Mouse (Mus musculus): ENCODE results near the gene Tmtc1.

Tmtc1 gene

DNA sequence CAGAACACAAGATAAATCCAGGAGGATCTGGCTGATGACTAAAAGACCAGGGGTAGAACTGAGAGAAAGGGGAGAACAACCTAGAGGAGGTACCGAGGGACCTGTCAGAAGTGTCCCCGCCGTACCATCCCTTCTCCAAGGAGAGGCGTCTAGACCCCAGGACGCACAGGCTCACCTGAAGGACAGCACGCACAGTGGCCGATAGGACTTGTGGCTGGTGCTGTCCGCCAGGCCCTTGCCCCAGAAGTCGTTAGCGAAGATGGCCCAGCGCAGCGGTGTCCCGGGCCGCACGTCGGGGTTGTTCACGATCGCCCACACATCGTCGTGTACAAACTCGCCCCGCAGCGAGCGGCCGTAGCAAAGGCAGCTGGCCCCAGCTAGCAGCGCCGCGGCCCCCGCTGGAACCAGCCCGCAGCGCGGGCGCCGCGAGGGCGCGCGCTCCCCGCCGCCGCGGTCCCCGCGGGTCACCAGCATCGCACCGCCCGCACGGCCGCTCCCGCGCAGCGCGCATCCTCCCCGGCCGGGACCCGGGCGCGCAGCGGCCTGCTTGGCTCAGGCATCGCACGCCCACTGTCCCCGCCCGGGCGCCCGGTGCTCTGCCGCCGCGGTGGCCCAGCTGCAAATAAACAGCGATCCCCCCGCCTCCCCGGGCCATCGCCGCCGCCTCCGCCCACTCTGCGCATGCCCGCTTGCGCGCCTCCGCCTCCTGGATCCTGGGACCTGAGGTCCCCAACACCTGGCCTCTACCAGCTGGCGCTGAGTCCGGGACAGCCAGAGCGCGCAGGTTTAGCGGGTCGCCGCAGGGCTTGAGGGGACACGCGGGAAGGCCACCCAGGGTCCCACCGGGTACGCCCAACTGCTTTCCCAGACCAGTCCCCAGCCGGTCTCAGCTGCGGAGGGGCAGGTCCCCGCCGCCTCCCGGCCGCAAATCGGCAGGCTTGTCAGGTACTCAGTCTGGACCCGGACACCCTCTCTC, at the start of gene Tmtc1:
Gene Tmtc1 (minus strand): TSS at position 664 of the 976 bp plus-strand sequence.
- DNase-seq (ENCODE audit: low read depth, low spot score), result peak; percentile 6

DNA sequence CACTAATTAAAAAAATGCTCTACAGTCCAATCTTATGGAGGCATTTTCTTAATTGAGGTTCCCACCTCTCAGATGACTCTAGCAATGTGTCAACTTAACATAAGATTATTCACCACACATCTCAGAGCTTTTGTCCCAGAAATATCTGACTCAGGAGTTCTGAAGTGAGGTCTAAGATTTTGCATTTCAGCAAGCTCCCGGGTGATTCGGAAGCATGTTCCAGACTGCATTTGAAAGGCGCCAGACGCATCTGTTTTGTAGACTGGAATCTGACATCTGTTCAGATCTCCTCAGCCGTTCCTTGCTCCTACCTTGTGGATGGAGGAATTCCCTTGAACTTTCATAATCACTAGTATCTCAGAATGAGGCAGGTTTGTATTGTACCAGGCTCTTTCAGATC, 47.7 kb upstream of the Tmtc1 start:
- no peak for DNase-seq (ENCODE audit: low read depth, low spot score)

DNA sequence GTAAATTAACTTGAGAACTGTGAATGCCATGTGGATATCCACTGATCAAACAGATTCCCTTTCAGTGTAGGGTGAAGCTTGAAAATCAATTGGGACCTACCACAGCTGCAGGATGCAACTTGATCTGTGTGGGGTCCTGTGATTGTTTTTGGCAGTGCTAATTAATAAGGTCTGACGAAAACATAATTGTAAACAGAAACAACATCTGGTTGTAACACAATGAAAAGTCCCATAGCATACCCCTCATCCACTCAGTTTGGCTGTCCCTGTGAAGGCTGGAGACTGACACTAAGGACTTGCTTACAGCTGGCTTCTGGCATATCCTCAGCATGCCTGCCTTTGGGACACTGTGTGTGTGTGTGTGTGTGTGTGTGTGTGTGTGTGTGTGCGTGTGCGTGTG, 42.6 kb upstream of the Tmtc1 start:
- DNase-seq (ENCODE audit: low read depth, low spot score), result no peak

DNA sequence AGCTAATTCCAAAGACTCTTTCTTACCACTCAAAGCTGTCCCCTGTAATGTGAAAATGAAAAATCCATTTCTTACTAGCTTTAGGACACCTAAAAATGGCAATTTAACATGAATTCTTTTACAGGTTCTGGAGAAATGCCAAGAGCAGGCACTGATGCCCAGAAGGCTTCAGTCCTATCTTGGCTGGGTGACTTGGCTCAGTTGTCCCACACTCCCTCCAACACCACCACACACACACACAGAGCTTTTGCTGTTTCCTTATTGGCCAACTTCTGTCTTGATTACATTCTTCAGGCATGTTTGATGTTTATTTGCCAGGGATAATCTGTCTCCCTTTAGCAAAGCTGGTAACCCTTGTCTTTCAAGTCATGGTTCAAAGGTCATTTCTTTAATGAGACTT, 37.7 kb upstream of the Tmtc1 start:
- no peak for DNase-seq (ENCODE audit: low read depth, low spot score)

DNA sequence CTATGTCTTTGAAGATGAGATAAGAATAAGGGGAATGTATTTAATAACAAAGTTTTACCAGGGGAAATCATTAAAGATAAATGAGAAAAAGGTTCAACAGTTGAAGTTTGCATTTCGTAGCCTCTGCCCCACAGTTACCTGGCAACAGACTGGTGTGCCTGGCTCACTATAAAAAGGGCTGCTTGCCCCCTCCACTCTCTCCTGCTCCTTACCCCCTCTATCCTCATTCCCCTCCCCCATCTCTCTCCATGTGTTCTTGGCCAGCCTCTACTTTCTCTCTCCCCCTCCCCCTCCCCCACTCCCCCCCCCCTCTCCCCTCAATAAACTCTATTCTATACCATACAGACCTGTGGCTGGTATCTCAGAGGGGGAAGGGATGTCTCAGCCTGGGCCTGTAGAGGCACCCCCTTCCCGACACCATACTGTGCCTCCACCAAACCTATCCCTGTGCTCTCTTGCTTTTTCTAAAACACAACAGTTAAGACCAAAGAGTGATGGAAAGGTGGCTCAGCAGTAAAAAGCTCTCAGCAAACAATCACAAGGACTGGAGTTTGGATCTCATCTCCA, 35.6 kb upstream of the Tmtc1 start:
- DNase-seq (ENCODE audit: low read depth, low spot score), result no peak

DNA sequence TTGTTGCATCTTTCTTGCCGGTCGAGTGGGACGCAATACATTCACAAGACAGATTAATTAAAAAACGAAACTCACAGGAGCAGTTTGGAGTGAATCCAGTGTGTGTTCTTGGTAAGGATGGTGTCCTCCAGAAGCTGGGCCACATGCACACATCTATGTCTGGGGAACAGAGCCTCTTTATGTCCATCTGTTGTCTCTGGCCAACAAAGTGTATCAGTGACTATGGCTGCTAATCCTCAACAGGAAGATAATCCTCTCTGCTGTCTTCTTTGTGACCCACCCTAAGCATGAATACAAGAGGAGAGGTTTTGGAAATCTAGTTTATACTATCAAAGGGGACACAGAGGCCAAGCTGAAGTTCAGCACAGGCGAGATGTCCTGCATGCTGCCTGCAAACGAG, 34.2 kb upstream of the Tmtc1 start:
- DNase-seq (ENCODE audit: low read depth, low spot score), result no peak

DNA sequence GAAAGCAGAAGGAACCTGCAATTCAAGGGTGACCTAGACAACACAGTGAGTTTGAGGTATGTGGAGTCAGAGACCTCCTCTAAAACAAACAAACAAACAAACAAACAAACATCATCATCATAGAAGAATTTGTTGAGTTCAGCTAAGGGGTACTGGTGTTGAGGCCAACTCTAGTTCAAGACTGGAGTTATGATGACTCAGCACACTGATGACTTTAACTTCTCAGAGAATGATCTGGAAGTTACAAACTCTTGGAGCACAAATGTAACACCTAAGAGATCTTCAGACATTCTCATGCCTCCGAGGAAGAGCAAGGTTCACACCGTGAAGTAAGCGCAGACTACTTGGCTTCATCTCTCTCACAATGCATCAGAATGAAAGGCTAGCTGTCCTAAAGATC, 28.1 kb upstream of the Tmtc1 start:
- no peak for DNase-seq (ENCODE audit: low read depth, low spot score)

DNA sequence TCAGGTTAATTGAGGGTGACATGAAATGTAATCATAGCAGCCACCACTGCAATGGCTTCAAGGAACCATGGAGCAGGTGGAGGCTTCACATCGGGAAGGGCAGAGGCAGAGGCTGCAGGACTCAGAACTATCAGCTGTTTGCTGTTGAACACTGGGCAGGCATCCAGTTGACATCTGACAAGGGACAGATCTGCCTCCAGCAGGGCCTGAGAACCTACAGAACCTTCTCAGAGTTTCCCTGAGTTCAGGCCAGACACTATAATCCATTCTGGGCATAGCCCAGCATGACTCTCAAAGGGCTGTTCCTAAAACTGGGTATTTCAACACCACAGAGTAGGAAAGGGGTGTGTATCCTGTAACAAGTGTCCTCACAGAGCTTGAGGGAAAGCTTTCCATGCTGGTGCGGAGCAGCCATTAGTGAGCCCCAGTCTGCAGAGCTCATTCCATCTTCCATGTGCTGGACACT, 23.8 kb upstream of the Tmtc1 start:
- DNase-seq (ENCODE audit: low read depth, low spot score), result no peak

DNA sequence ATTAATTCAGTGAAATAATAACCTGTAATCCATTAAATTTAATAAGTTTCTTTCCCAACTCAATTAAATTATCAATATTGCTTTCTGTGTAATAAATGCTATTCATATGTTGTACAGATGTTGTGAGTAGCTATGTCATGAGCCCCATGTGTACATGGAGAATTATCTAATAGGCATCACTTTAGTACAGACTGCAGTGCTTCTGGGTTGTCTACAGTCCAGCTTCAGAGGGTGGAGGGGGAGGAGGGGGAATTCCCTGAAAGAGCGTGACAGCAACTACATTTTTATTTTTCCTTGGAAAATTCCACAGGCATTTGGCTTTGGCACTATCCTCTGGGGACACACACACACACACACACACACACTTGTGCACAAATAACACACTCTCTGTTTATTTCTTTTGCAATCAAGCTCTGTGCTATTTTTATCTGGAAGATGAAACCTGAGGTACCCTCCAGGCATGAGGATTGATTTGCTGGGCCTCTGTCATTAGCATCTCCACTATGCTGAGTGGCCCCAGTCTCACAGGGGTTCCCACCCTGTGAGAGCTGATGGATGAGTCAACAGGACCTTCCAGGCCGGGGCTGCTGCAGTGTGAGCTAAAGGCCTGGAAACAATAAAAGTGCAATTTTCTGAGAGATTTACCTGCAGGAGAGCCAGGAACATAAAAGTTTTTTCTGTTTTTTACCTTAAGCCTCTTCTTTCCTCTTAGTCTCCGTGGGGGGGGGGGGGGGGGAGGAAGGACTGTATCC, 23.2 kb upstream of the Tmtc1 start:
- no peak for DNase-seq (ENCODE audit: low read depth, low spot score)

DNA sequence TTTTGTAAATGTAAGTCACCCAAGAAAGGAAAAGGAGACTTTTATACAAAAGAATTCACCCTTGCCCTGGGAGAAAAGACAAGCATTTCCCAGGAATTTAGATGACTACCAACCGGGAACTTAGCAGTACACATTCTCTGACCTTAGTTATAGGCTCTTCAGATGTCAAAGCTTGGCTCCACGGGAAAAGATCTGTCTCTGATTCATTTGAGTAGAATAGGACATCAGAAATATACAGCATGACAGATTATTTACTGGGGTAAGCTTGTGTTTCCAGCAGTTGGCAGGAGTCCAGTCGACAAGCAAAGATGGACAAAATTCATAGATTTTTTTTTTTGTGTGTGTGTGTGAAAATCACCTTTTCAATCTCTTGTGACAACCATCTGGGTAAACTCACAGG, 15.4 kb upstream of the Tmtc1 start:
- DNase-seq (ENCODE audit: low read depth, low spot score), result no peak

DNA sequence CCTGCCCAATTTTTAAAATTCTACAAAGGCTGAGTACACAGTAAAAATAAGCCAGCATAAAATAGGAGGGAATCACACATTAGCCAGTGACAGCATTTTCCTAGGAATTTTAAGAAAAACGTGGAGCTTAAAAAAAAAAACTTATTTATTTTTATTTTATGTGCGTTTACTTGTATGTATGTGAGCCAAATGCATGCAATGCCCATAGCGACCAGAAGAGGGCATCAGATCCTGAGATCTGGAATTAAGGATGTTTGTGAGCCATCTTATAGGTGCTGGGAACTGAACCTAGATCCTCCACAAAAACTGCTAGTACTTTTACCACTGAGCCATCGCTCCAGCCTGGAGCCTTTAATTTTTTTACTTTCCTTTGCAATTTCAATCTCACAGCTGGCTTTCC, 11.3 kb upstream of the Tmtc1 start:
- no peak for DNase-seq (ENCODE audit: low read depth, low spot score)

DNA sequence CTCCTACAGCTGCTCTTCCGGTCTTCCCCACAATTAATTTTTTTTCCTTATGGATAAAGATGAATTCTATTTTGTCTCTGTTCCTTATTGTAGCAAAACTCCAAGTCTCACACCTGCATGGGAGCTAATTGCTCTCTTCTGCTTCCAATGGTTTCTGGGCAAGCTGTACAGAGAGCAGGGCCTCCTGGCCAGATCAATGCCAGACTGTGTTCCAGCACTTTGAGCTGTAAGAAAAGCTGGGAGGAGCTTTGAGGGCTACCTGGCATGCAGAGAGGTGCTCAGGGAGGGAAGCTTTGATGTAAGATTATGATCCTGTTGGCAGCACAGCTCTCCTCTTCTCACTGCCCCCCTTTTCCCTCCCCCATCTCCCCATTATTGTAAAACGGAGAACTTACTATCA, 10.6 kb upstream of the Tmtc1 start:
- no peak for DNase-seq (ENCODE audit: low read depth, low spot score)

DNA sequence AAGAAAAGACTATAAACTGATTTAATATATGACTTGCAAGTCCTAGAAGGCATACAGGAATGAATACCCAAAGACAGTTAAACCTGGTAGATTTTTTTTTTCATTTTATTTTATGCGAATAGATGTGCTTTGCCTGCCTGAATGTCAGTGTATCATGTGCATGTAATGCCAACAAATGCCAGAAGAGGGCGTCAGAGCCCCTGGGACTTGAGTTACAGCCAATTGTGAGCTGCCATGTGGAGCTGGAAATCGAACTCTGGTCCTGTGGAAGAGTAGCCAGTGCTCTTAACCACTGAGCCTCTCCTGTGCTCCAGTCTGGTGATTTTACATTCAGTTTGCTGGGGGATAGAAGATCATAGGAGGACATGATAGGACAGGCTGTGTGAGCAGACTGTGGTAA, 4.0 kb upstream of the Tmtc1 start:
- no peak for DNase-seq (ENCODE audit: low read depth, low spot score)

DNA sequence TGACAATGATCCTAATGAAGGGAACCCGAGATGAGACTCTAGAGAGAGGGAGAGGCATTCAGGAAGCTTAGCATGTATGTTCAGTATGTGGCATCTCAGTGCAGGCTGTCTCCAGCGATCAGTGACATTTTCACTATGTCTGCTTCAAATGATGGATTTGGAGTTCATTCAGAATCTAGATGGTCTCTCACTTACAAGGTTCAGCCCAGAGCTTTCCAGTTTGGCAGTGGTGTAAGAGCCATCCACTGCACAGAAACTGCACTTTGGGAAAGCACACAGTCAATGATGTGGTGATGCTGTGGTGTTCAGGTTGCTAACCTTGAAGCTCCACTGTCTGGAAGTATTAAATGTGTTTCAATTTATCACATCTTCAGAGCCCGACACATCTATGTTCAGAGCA, 1.9 kb upstream of the Tmtc1 start:
- no peak for DNase-seq (ENCODE audit: low read depth, low spot score)

DNA sequence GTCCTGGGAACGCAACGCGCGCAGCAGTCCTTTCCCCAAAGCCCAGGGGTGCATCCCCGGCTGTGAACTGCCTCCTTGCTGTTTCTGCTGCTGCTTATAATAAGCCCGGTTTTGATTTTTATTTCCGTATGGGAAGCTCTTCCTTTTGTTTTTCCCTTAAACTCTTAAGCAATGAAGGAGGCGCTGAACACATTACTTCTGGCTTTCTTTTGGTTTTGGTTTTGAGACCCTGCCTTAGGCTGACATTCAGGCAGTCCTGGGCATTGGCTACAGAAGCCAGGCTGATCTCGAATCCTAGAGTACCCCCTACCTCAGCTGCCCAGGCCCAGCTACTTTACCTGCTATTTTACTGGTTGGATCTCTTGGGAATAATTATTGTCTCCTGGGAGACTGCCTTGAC, 607 bp upstream of the Tmtc1 start:
- no peak for DNase-seq (ENCODE audit: low read depth, low spot score)

DNA sequence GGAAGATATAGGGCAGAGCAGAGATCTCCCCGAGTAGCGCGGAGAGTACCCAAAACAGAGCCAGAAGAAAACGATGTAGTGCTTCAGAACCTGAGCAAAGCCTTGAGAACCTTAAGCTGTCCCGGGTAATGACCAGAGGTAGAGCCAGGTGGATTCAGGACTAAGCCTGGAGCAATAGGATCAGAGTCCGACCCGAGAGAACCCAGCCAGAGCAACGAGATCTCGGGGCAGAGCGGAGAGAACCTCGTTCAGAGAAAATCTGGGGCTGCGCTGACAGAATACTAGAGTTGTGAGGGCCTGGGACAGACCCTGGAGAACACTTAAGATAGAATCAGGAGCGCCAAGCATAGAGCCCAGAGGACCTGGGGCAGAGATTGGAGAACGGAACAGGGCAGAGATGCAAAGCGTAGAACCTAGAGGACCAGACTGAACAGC, 881 bp downstream of the Tmtc1 start:
- DNase-seq (ENCODE audit: low read depth, low spot score), result no peak

DNA sequence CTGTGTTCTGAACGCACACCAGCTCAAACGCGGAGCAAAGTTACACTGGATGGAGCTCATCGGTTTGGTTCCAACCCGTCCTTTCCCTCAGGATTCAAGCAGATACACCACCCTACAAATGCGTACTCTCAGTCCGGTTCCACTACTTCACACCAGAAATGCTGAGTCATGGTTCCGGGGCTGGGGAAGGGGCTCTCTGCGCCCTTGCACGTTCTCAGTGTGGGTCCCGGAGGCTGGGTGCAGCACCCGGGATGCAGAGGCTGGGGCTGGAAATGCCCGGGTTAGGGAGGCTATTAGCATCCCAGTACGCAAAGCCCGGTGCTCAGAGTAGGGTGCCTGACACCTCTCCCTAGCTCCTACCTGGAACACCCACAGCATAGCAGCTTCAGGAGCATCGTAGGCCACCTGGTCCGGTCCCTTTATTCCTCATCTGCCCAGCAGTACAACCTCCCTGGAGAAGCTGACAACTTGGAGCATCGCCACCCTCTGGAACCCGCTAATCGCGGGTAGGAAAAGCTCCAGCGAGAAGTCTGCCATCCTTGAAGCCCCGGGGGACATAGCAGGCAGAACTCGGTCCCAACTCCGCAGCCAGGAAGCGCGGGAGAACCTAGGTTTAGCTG, 1.4 kb downstream of the Tmtc1 start:
- no peak for DNase-seq (ENCODE audit: low read depth, low spot score)

DNA sequence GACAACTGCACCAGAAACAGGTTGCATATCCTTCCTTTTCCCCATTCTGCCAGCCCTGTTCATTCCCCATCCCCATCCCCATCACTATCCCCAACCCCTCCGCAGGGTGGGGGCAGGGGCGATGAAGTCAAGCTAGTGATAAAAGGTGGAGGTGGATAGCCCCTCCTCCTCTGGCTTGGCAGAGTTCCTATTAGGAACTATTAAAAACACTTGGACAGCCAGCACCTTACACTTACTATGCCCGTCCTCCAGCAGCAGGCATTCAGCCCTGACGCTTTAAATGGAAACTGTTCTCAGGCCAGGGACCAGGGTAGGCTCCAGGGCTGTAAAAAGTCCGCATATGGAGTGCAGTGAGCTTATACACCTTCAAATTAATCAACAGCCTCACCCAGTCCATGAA, 2.3 kb downstream of the Tmtc1 start:
- DNase-seq (ENCODE audit: low read depth, low spot score), result no peak

DNA sequence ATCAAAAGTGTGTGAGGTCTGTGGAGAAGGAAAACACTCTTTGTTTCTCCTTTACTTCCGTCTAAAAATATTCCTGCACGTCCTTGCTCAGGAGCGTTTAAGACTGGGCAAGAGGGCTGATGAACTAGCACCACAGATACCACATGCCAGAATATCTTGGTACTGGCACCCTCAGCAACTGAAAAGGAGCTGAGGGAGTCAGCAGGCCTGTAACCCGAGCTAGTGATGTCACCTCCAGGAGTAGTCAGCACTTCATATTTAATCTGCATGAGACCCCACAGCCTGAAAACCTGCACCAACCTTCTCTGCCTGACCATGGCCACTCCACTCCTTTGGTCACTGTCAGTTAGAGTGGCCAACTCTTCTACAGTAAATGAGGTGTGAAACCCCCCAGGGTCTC, 5.1 kb downstream of the Tmtc1 start:
- no peak for DNase-seq (ENCODE audit: low read depth, low spot score)

DNA sequence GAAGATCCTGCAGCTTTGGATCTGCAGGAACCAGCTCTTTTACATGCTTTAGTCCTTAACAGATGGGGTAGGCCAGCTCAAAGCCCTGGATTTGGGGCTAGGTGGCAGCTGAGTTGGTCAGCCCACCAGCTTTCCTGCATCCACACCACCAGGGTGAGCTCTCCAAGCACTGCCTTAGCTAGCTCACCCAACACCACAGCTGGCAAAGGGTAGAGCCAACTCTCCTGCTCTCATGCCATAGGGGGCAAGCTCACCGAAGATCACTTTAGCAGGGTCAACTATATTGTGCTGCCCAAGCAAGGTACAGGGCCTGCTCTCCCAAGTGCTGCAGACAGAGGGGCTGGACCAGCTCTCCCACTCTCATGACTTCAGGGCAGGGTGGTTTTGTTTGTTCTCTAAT, 6.6 kb downstream of the Tmtc1 start:
- no peak for DNase-seq (ENCODE audit: low read depth, low spot score)

DNA sequence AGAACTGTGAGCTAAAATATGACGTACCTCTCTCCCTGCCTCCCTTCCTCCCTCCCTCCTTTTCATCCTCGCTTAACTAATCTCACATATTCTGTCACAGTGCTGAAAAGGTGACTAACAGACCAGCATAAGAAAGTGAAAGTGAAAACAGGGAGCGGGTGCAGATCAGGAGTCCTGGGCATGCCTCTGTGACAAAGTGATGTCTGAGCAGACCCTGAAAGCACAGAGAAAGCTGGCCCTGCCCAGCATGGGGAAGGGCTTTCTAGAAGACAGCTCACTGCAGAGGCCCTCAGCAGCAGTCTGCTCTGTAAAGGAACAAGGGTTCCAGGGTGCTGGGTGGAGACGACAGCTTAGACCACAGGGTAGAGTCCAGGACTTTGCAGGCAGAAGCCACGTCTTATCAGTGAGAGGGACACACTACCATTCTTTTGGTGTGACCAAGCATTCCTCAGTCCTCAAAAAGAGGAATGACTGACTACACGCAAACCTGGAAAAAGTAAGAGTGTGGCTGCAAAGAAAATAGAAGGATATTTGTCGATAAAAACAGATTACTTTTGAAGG, 7.7 kb downstream of the Tmtc1 start:
- DNase-seq (ENCODE audit: low read depth, low spot score), result peak; percentile 42

DNA sequence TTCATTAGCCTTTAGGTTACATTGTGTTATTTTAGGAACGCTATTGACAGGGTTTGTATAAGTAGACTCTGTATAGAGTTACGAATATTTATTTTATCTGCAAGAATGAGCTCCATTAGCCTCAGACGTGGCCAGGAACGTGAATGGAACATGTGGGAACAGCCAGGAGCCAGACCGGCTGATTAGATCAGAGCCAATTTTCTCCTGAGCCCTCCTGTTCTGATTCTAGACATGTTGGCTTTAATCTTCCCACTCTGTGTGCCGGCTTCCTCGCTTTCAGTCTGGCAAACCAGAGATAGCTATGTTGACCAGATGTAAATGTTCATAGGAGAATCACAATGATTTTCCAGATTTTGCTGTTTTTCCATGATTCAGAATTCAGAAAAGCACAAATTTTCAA, 22.6 kb downstream of the Tmtc1 start:
- no peak for DNase-seq (ENCODE audit: low read depth, low spot score)
